8 mouse cellular contexts compared by ENCODE assay signal in genomic region chr9:75071029-75071705, GRCm38 (mm10). TPM values are rescaled to one million over a fixed set of nuclear protein-coding genes. Genes with fewer than 3 reads are reported as not detected.
DNase-seq lines count a peak whose midpoint lies in the region; ATAC-seq lines count a peak whose summit lies in the region.

No protein-coding gene starts in this region.

- no peaks in the 10 kb centered on the region for H3K9me3 ChIP-seq in hindbrain, embryonic 14.5 days (ENCODE audit: control insufficient read depth, low read length)

- 0% methylated on average over 67 of the region's 92 CpGs for WGBS in hindbrain, embryonic 14.5 days

- H3K9ac ChIP-seq in hindbrain, embryonic 14.5 days = peak overlapping the region; percentile 94

- DNase-seq in R1 (ENCODE audit: low read depth, low spot score) = peak; percentile 82
- peak; percentile 87 to 90 for DNase-seq in cerebellum, postnatal 14 days
- DNase-seq in frontal cortex, postnatal 25 days (ENCODE audit: low spot score in 2 of 2) = peak; percentile 54 to 59
- DNase-seq in hindbrain, embryonic 14.5 days (ENCODE audit: low spot score) = peak; percentile 81
- peak; percentile 83 to 84 for DNase-seq in layer of hippocampus, postnatal 36 days
- DNase-seq in lung, postnatal 36 days = peak; percentile 75
- peak; percentile 80 for DNase-seq in retina, embryonic 14.5 days (ENCODE audit: low spot score)
- DNase-seq in thymus, postnatal 36 days = peak; percentile 75 to 81

- H3K36me3 ChIP-seq in hindbrain, embryonic 14.5 days (replicated peaks; ENCODE audit: control insufficient read depth, insufficient read depth) = no peaks in the 10 kb centered on the region

- H3K27me3 ChIP-seq in hindbrain, embryonic 14.5 days (ENCODE audit: control insufficient read depth, insufficient read depth, low read length) = no peaks in the 10 kb centered on the region

- peaks cover 31% of the 10 kb centered on the region for H3K4me1 ChIP-seq in hindbrain, embryonic 14.5 days (replicated peaks; ENCODE audit: control insufficient read depth, insufficient read depth, low read length)

- peak overlapping the region; percentile 73 for H3K4me3 ChIP-seq in hindbrain, embryonic 14.5 days (replicated peaks; ENCODE audit: low read length)

- H3K27ac ChIP-seq in hindbrain, embryonic 14.5 days = peak overlapping the region; percentile 98

- ATAC-seq in hindbrain, embryonic 14.5 days (ENCODE audit: low FRiP score) = peak; percentile 94

- peak overlapping the region; percentile 70 for H3K4me2 ChIP-seq in hindbrain, embryonic 14.5 days (replicated peaks)

RNA-seq across cellular contexts. Expression of gene Myo5a, which starts 0.4 kb away (rescaled TPM):
- 58.1 and 61.5 TPM in 2 replicates for polyA plus RNA-seq in hindbrain, embryonic 14.5 days (2014; fragmentation: Nextera tagmentation; extraction: Ambion mirVana)
- 100 to 1,000 TPM; 189 to 191 TPM for total RNA-seq in layer of hippocampus, postnatal 36 days (2021)

RNA-seq across cellular contexts. Expression of gene Arpp19, which starts 33.8 kb away (rescaled TPM):
- polyA plus RNA-seq in hindbrain, embryonic 14.5 days (2014; fragmentation: Nextera tagmentation; extraction: Ambion mirVana) = 229 and 231 TPM in 2 replicates
- total RNA-seq in layer of hippocampus, postnatal 36 days (2021) = 100 to 1,000 TPM; 173 to 178 TPM

Comparison
In these comparisons a context has a peak if more than half of its experiments do, and no peak if none do; other contexts are left out.
1. Peak in every context shown above with its lines: DNase-seq, ATAC-seq, H3K4me3 ChIP-seq and H3K27ac ChIP-seq.